ENCODE assay signal across 22 mouse cellular contexts in genomic region chr4:35551988-35552387, GRCm38 (mm10).
A peak's percentile ranks its signal among the peaks of the same experiment; 100 is the strongest.
DNase-seq lines count a peak whose midpoint lies in the region; ATAC-seq and TF ChIP-seq lines count a peak whose summit lies in the region.
"Had no signal": no experiment of that assay in that cellular context is flagged by ENCODE, and none has a peak within 500 bp of the region (broad histone marks: within the 10 kb centered on the region; RNA-seq: fewer than 3 reads in every experiment).

No protein-coding gene starts in this region.

- DNase-seq in lung, postnatal 0 days (ENCODE audit: low spot score), result peak; percentile 15
- no peak for DNase-seq in lung, postnatal 14 days
- peak; percentile 6 for DNase-seq in 3T3-L1 (ENCODE audit: low read depth, low spot score)
- DNase-seq in R1 (ENCODE audit: low read depth, low spot score), result peak; percentile 59
- DNase-seq in heart, postnatal 10 days, result no peak
- no peak for DNase-seq in gastrocnemius, postnatal 25 days
- DNase-seq in left cerebral cortex, postnatal 25 days (ENCODE audit: low spot score in 2 of 2), result no peak
- DNase-seq: adrenal gland, adult 8-10 months; adrenal gland, postnatal 36 days; cerebellum, adult 11-12 months; cerebellum, adult 9-10 months; cerebellum, postnatal 25 days; forebrain, postnatal 0 days; gastrocnemius, postnatal 14 days; heart, postnatal 36 days had no signal

- no peak overlapping the region for H3K27ac ChIP-seq in lung, postnatal 0 days (ENCODE audit: low read length)
- H3K27ac ChIP-seq: embryonic facial prominence, embryonic 13.5 days; forebrain, embryonic 13.5 days had no signal

- TF ChIP-seq EP300 in lung, postnatal 0 days (IDR thresholded peaks at IDR 0.05), result no peak

- H3K27me3 ChIP-seq in lung, postnatal 0 days (replicated peaks; ENCODE audit: insufficient read depth, low read length), result no peaks in the 10 kb centered on the region
- H3K27me3 ChIP-seq: embryonic facial prominence, embryonic 13.5 days; forebrain, embryonic 13.5 days; heart, embryonic 12.5 days; Patski had no signal

- H3K4me2 ChIP-seq in lung, postnatal 0 days (replicated peaks; ENCODE audit: low read depth, low read length), result no peak overlapping the region
- H3K4me2 ChIP-seq: embryonic facial prominence, embryonic 13.5 days; forebrain, embryonic 13.5 days; heart, embryonic 12.5 days had no signal

- no peaks in the 10 kb centered on the region for H3K36me3 ChIP-seq in lung, postnatal 0 days (ENCODE audit: insufficient read depth, low read length)
- H3K36me3 ChIP-seq: embryonic facial prominence, embryonic 13.5 days; G1E; heart, embryonic 12.5 days had no signal

- no peaks in the 10 kb centered on the region for H3K4me1 ChIP-seq in lung, postnatal 0 days (ENCODE audit: insufficient read depth, low read depth, low read length)
- H3K4me1 ChIP-seq: embryonic facial prominence, embryonic 13.5 days; forebrain, embryonic 13.5 days; heart, embryonic 12.5 days had no signal

- ATAC-seq in lung, postnatal 0 days, result no peak
- ATAC-seq: forebrain, embryonic 13.5 days; forebrain, postnatal 0 days; hindbrain, embryonic 16.5 days; inflammation-experienced regulatory T-cells, adult 6 months; Patski had no signal

- TF ChIP-seq CTCF in lung, postnatal 0 days (IDR thresholded peaks at IDR 0.05), result no peak

- intact Hi-C loops in heart, postnatal 10 days (cut with DNase I), result no loop called here
- intact Hi-C loops in left cerebral cortex, postnatal 25 days (cut with DNase I), result no loop called here

- H3K4me3 ChIP-seq in lung, postnatal 0 days (ENCODE audit: low read depth, low read length), result no peak overlapping the region
- H3K4me3 ChIP-seq: embryonic facial prominence, embryonic 13.5 days; forebrain, embryonic 13.5 days; heart, embryonic 12.5 days had no signal

- no peaks in the 10 kb centered on the region for H3K9me3 ChIP-seq in lung, postnatal 0 days (ENCODE audit: low read length)
- H3K9me3 ChIP-seq: embryonic facial prominence, embryonic 13.5 days; forebrain, embryonic 13.5 days; G1E; heart, embryonic 12.5 days had no signal

- no peak overlapping the region for H3K9ac ChIP-seq in lung, postnatal 0 days (replicated peaks; ENCODE audit: low read depth)
- H3K9ac ChIP-seq: embryonic facial prominence, embryonic 13.5 days; forebrain, embryonic 13.5 days; forebrain, postnatal 0 days; heart, embryonic 12.5 days had no signal

Comparison
In these comparisons a context has a peak if more than half of its experiments do, and no peak if none do; other contexts are left out.
1. DNase-seq: peak in lung, postnatal 0 days (single experiment), 3T3-L1 (single experiment) and R1 (single experiment); none in lung, postnatal 14 days (single experiment), heart, postnatal 10 days (0 of 2), gastrocnemius, postnatal 25 days (single experiment) and left cerebral cortex, postnatal 25 days (0 of 2).